Mouse (Mus musculus): ENCODE data around the gene Fut1. TPM values are rescaled to one million over a fixed set of nuclear protein-coding genes. Genes with fewer than 3 reads are reported as not detected.

Gene Fut1
- polyA plus RNA-seq, 1 experiment: 0.71 TPM

- no peaks in the 10 kb centered on the region for H3K27me3 ChIP-seq (ENCODE audit: control insufficient read depth, insufficient read depth, low read length)
- peak; percentile 52 to 70 for DNase-seq (ENCODE audit: low read depth in 1 of 2, low spot score in 2 of 2)
- no peak overlapping the region for H3K4me3 ChIP-seq (ENCODE audit: extremely low read depth, insufficient read depth, insufficient read length)
- peak overlapping the region; percentile 66 for H3K27ac ChIP-seq (ENCODE audit: insufficient read depth, low read length)
- TF ChIP-seq POLR2A (IDR thresholded peaks at IDR 0.05; ENCODE audit: low read depth, low read length) (no peak), CTCF (IDR thresholded peaks at IDR 0.05; ENCODE audit: extremely low read depth, insufficient read depth, insufficient read length, insufficient replicate concordance) (no peak)
- peaks cover 7% of the 10 kb centered on the region; the same call in 1 of the 2 replicates for H3K4me1 ChIP-seq (ENCODE audit: control insufficient read depth, insufficient read depth, insufficient read length)
- no peaks in the 10 kb centered on the region; the same call in 1 of the 2 replicates for H3K36me3 ChIP-seq (ENCODE audit: control insufficient read depth, insufficient read depth, low read length)
- WGBS: 21% methylated on average over 7 of the region's 7 CpGs
Observed at GRCm38 (mm10) chr7:45591880-45592279, 25.2 kb upstream of the Fut1 start.

DNA sequence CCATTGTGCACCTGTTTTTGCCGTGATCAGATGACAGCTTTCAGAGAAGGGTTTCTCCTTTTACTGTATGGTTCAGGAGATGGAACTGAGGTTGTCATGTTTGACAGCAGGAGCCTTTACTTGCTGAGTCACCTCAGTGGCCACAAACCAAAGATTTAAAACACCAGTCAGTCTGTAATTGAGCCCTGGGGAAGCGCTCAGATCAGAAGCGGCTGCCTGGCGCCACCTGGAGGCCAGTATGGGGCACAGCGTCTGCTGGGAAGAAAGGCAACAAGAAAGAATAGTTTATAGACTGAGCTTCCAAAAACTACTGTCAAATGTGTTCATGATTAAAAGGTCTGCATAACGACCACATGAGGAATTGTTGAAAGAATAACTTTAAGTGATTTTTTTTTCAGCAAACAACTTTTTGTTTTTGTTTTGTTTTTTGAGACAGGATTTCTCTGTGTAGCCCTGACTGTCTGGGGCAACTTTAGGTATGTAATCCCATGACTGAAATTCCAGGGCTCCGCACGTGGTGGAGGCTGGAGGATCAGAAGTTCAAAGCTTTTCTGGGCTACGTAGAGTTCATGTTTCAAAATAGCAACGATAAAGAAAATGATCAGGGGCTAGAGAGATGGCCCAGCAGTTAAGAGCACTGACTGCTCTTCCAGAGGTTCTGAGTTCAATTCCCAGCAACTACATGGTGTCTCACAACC, 23.8 kb upstream of the Fut1 start:
- peak; percentile 56 to 66 for DNase-seq (ENCODE audit: low read depth in 1 of 2, low spot score in 2 of 2)
- WGBS: 25% methylated on average over 10 of the region's 10 CpGs
- H3K4me1 ChIP-seq (ENCODE audit: control insufficient read depth, insufficient read depth, insufficient read length): peaks cover 7% of the 10 kb centered on the region; the same call in 1 of the 2 replicates

DNA sequence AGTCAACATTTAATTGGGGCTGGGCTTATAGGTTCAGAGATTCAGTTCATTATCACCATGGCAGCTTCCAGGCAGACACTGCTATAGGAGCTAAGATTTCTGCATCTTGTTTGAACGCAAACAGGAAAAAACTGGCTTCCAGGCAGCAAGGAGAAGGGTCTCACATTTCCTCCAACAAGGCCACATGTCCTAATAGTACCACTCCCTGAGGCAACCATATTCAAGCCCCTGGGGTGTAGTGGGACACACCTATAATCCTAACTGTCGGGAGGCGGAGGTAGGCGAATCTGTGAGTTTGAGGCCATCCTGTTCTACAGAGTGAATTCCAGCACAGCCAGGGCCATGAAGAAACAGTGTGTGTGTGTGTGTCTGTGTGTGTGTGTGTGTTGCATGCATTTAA, 21.9 kb upstream of the Fut1 start:
- no peaks in the 10 kb centered on the region for H3K27me3 ChIP-seq (ENCODE audit: control insufficient read depth, insufficient read depth, low read length)
- no peak for DNase-seq (ENCODE audit: low read depth in 1 of 2, low spot score in 2 of 2)
- TF ChIP-seq POLR2A (IDR thresholded peaks at IDR 0.05; ENCODE audit: low read depth, low read length) (no peak), CTCF (IDR thresholded peaks at IDR 0.05; ENCODE audit: extremely low read depth, insufficient read depth, insufficient read length, insufficient replicate concordance) (no peak)
- 84% methylated on average over 4 of the region's 4 CpGs for WGBS
- H3K27ac ChIP-seq (ENCODE audit: insufficient read depth, low read length): no peak overlapping the region
- no peak overlapping the region for H3K4me3 ChIP-seq (ENCODE audit: extremely low read depth, insufficient read depth, insufficient read length)
- no peaks in the 10 kb centered on the region for H3K36me3 ChIP-seq (ENCODE audit: control insufficient read depth, insufficient read depth, low read length)
- peaks cover 7% of the 10 kb centered on the region; the same call in 1 of the 2 replicates for H3K4me1 ChIP-seq (ENCODE audit: control insufficient read depth, insufficient read depth, insufficient read length)

More for the DNA sequence above, 23.8 kb upstream of the Fut1 start:
- Histone ChIP-seq H3K4me3 (ENCODE audit: extremely low read depth, insufficient read depth, insufficient read length) (no peak overlapping the region), H3K27me3 (ENCODE audit: control insufficient read depth, insufficient read depth, low read length) (no peaks in the 10 kb centered on the region), H3K36me3 (ENCODE audit: control insufficient read depth, insufficient read depth, low read length) (no peaks in the 10 kb centered on the region), H3K27ac (ENCODE audit: insufficient read depth, low read length) (no peak overlapping the region)
- TF ChIP-seq POLR2A (IDR thresholded peaks at IDR 0.05; ENCODE audit: low read depth, low read length): no peak
- TF ChIP-seq CTCF (IDR thresholded peaks at IDR 0.05; ENCODE audit: extremely low read depth, insufficient read depth, insufficient read length, insufficient replicate concordance): peak; percentile 97

- H3K4me3 ChIP-seq (ENCODE audit: extremely low read depth, insufficient read depth, insufficient read length): no peak overlapping the region
- no peak for TF ChIP-seq CTCF (IDR thresholded peaks at IDR 0.05; ENCODE audit: extremely low read depth, insufficient read depth, insufficient read length, insufficient replicate concordance)
- TF ChIP-seq POLR2A (IDR thresholded peaks at IDR 0.05; ENCODE audit: low read depth, low read length): no peak
- H3K27ac ChIP-seq (ENCODE audit: insufficient read depth, low read length): no peak overlapping the region
- no peak for DNase-seq (ENCODE audit: low read depth in 1 of 2, low spot score in 2 of 2)
- peaks cover 7% of the 10 kb centered on the region; the same call in 1 of the 2 replicates for H3K4me1 ChIP-seq (ENCODE audit: control insufficient read depth, insufficient read depth, insufficient read length)
- 61% methylated on average over 1 of the region's 1 CpGs for WGBS
- no peaks in the 10 kb centered on the region for H3K27me3 ChIP-seq (ENCODE audit: control insufficient read depth, insufficient read depth, low read length)
- H3K36me3 ChIP-seq (ENCODE audit: control insufficient read depth, insufficient read depth, low read length): no peaks in the 10 kb centered on the region
Observed at GRCm38 (mm10) chr7:45596107-45596506, 21.0 kb upstream of the Fut1 start.

DNA sequence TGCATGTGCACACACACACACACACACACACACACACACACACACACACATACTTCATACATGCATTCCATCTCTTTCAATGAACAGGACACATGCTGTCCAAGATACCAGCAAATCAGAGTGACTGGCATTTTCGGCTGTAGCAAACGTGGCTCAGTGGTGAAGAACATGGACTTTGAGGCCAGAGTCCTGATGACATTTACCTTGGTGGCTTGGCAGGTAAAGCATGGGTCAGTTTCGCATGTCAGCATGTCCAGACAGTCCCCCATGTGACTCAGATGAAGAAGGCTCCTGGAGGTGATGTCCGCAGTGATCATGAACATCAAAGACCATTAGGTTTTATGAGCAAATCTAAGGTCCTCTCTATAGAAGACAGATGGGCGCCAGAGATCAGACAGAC, 20.1 kb upstream of the Fut1 start:
- no peak overlapping the region for H3K27ac ChIP-seq (ENCODE audit: insufficient read depth, low read length)
- TF ChIP-seq POLR2A (IDR thresholded peaks at IDR 0.05; ENCODE audit: low read depth, low read length): no peak
- 91% methylated on average over 5 of the region's 5 CpGs for WGBS
- peaks cover 2% of the 10 kb centered on the region; the same call in 1 of the 2 replicates for H3K4me1 ChIP-seq (ENCODE audit: control insufficient read depth, insufficient read depth, insufficient read length)
- no peak for DNase-seq (ENCODE audit: low read depth in 1 of 2, low spot score in 2 of 2)
- H3K4me3 ChIP-seq (ENCODE audit: extremely low read depth, insufficient read depth, insufficient read length): no peak overlapping the region
- H3K36me3 ChIP-seq (ENCODE audit: control insufficient read depth, insufficient read depth, low read length): no peaks in the 10 kb centered on the region
- H3K27me3 ChIP-seq (ENCODE audit: control insufficient read depth, insufficient read depth, low read length): no peaks in the 10 kb centered on the region

DNA sequence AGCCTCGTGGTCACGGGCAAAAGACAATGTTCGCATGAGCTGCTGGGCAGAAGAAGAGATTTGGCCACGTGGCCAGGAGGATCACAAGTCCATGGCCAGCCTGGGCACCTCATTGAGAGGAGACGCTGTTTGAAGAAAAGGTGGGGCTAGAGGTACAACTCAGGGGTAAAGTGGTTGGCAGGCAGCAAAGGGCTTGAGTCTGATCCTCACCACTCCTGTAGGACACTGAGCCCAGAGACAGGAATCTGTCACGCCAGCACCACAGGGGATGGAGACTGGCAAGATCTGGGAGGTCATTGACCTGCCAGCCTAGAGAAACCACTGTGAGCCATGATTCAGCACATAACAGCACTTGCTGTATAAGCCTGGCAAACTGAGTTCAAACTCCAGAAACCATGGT, 19.6 kb upstream of the Fut1 start:
- Histone ChIP-seq H3K36me3 (ENCODE audit: control insufficient read depth, insufficient read depth, low read length) (no peaks in the 10 kb centered on the region), H3K4me1 (ENCODE audit: control insufficient read depth, insufficient read depth, insufficient read length) (no peaks in the 10 kb centered on the region), H3K27me3 (ENCODE audit: control insufficient read depth, insufficient read depth, low read length) (no peaks in the 10 kb centered on the region), H3K27ac (ENCODE audit: insufficient read depth, low read length) (no peak overlapping the region), H3K4me3 (ENCODE audit: extremely low read depth, insufficient read depth, insufficient read length) (no peak overlapping the region)
- 88% methylated on average over 6 of the region's 6 CpGs for WGBS
- no peak for DNase-seq (ENCODE audit: low read depth in 1 of 2, low spot score in 2 of 2)
- TF ChIP-seq CTCF (IDR thresholded peaks at IDR 0.05; ENCODE audit: extremely low read depth, insufficient read depth, insufficient read length, insufficient replicate concordance): no peak
- no peak for TF ChIP-seq POLR2A (IDR thresholded peaks at IDR 0.05; ENCODE audit: low read depth, low read length)

Measured in spleen, adult 2 months (tissue).